Mouse (Mus musculus): ENCODE data around the gene Mthfd2.

- no peak for TF ChIP-seq POLR2A (IDR thresholded peaks at IDR 0.05; ENCODE audit: insufficient read depth, low read length)
- TF ChIP-seq CTCF (IDR thresholded peaks at IDR 0.05; ENCODE audit: low read depth, low read length): no peak
- no peak for TF ChIP-seq EP300 (IDR thresholded peaks at IDR 0.05; ENCODE audit: insufficient read depth, low read depth, low read length)
These were observed 25.9 kb upstream of the Mthfd2 start for GRCm38 (mm10) chr6:83351490-83352160.

All from ES-Bruce4 (cell line).